Mouse (Mus musculus) embryonic fibroblast, embryonic 13.5 days (primary cell): ENCODE data around the gene Gm14406.

Source experiments
- CTCF ChIP-seq: IDR thresholded peaks from 2 replicates; pipeline ENCODE4 v1.5.1; 2011; ENCODE audit warnings: mild to moderate bottlenecking, control low read depth, low read length, moderate library complexity, borderline replicate concordance; ENCODE audit not compliant: insufficient read depth
- POLR2A ChIP-seq: IDR thresholded peaks from 2 replicates; pipeline ENCODE4 v1.6.1; 2011; ENCODE audit warnings: low read depth, mild to moderate bottlenecking, control low read depth, low read length, moderate library complexity

DNA sequence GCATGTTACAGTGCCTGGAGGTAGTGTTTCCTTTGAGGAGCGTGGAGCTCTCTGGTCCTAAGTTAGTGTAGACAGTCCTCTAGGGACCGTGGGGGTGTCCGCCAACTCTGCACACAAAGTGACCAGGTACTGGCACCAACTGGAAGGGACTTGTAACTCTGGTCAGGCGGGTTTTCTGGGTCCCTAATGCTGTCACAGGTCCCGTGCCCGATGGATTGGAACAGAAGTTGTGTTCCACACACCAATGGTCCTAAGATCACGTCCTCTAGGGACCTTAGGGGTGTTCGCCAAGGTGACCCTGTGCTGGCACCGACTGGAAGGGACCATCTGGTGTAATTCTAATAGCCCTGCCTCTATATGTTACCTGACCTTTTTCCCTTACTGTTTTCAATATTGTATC, 42.1 kb downstream of the Gm14406 start:
- TF ChIP-seq CTCF (no peak), POLR2A (no peak)
